Mouse (Mus musculus) layer of hippocampus, postnatal 14 days (tissue): Measurements from ENCODE around the gene Klb. TPM values are rescaled to one million over a fixed set of nuclear protein-coding genes. Genes with fewer than 3 reads are reported as not detected.
"Not testable (repeated sequence)": the region's sequence is repeated elsewhere in the genome, so short reads cannot be mapped to it uniquely, and the experiment has no call there.

Experiments used
- DNase-seq, 2 experiments: peaks; one replicate each; pipeline ENCODE4 v3.0.0; 2021 to 2022; ENCODE audit warnings: low spot score in 2 of 2, mixed read lengths in 1 of 2
- long read RNA-seq, 2 experiments: library from polyadenylated mRNA; stranded (forward); transcript quantifications; one replicate each; pipeline ENCODE4 v2.0.0; 2021
- total RNA-seq, 2 experiments: library from RNA; stranded (reverse); gene quantifications; 2 replicates each; pipeline ENCODE4 v1.2.3; 2021

Gene Klb
- under 1 TPM; 0.46 to 0.74 TPM for total RNA-seq
- long read RNA-seq, experiment 1: 0 reads
- long read RNA-seq, experiment 2, partial matches to known transcripts: 0 of 1 reads
- long read RNA-seq, experiment 2, other reads (novel, unspliced or antisense): 1 of 1 reads

DNA sequence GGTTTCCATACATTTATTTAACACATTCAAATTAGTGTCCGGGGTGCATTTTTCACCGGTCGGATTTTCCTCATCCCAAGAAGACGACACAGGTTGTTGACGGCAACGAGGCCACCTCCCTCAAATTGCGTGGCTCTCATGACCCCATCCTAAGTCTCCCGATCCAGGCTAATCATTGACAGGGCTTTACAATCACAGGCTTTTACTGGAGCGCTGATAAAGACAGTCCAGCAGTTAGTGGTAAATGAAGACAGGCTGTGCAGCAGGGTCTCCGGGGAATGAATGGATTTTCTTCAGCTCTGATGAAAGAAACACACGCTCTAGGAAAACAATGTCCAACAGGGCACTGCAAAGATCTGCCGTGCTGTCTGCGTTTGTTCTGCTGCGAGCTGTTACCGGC lies at the start of gene Klb:
Gene Klb (plus strand): TSS at position 147 of the 400 bp plus-strand sequence.
- DNase-seq: no peak

DNA sequence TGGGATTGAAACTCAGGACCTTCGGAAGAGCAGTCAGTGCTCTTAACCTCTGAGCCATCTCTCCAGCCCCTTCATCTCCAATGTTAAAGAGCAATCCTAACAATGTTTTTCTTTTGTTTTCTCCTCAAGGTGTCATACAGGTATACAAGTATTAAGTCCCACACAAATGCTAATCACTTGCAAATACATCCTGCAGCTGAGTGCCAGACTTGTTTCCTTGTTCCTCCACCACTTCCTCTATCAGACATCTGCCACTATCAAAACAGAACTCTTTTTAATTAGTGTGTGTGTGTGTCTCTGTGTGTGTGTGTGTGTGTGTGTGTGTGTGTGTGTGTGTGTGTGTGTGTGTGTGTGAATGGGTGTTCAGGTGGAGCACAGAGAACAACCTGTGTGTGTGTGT lies 48.5 kb upstream of the Klb start:
- DNase-seq: not testable (repeated sequence)

DNA sequence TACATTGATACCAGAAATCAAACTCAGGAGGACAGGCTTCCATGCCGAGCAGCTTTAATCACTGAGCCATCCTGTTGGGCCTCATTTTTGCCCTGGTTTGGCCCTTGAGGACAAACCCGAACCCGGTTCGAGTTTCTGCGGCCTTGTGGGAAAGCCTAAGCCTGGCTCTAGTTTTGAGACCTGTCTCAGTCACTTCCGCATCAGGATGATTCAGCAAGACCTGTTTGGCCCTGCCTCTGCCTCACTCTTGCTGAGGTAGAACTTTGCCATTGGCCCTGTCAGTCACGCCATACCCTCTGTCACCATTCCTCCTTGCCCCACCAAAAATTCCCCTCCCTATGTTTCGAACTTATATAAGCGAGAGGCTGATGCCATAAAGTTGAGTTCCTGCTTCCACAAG lies 48.0 kb upstream of the Klb start:
- DNase-seq: no peak

DNA sequence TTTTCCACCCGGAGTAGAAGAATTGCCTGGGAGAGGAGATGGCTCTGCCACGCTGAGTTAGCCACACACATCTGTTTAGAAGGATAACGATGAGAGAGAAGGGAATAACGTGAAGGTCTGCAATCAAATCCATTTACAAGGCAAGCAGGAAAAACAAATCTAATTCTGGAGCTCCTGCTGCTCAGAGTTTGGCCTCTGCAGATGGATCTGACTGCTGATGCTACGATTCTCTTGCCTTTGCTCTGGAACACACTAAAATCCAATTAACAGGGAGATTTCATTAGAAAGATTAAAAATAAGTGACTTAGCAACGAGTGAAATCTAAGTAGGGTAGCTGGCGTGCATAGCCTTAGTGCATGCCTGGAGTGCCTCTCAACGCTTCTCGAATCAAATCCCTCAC lies 42.6 kb upstream of the Klb start:
- peak; percentile 8 to 32 for DNase-seq

DNA sequence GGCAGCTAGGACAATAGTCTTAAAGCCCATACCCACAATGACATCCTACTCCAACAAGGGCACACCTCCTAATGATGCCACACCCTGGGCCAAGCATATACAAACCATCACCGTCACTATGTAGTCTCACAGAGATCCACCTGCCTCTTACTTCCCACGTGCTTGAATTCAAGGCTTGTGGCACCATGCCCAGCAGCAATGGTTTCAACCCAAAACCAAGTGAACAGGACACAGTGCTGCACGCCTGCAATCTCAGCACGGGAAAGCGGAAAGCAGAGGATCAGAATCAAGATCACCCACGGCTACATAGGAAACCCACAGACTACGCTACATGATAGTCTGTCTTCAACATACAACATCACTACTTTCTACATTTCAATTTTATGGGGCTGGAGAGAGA lies 39.9 kb upstream of the Klb start:
- DNase-seq: no peak

DNA sequence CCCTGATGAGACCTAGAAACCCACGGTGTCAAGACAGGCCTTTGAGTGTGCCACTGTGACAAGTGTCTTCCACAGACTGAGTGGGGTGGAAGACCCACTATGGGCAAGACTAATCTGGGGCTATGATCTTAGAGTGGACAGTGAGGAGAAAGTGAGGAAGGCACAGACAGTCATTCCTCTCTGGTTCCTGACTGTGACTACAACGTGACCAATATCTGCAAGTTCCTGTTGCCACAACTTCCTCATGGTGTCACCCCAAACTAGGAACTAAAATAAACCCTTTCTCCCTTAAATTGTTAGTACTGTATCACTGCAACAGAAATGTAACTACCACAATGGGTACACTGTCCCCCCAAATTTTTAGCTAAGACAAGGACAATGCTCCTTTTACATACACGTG lies 39.2 kb upstream of the Klb start:
- DNase-seq: no peak

DNA sequence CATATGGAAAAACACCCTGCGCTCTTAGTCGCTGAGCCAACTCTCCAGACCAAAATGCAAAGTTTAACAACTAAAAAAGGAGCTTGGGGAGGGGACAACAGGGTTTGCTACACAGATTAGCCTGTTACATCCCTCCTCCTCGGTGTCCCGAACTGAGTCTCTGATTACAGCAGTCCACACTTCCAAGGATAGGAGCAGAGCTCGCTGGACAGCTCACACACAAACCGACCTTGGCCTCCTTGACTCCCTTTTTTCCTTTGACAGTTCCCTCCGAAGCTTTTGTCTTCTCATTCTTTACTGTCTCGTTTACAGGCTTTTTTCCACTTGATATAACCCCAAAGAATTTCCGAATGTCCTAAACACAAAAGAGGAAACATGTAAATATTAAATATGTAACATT lies 28.9 kb upstream of the Klb start:
- no peak for DNase-seq

DNA sequence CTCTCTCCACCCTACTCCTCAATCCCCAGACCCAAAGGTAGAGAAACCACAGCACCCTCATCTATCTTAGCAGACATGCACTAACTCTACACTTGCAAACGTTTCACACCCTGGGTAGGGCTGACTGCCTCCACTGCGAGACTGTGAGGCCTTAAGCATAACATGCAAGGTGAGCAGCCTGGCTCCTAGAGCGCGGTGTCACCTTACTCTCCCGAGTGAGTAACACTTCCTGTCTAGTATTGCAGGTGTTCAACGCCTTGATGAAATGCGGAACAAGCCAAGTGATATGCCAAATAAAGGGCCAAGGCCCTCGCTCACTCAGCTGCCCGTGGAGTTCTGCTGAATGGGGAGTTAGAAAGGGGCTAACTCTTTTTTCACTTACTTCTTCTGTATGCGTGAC lies 25.9 kb upstream of the Klb start:
- no peak for DNase-seq

DNA sequence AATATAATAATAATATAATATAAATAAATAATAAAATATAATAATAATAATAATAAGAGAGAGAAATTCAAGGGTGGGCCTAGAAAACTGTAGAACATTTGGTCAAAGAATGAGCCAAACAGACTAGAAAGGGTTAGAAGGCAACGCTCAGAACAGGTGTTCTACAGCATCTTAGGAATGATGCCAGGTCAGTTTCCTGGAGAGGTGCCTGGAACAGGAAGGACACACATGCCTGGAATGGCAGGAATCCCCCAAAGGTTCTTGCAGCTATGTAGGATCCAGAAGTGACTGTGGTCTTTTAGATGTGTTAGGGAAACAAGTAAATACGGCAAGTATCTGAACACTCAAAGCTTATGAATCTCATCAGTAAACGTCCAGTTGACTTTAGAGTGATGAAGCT lies 23.8 kb upstream of the Klb start:
- no peak for DNase-seq

DNA sequence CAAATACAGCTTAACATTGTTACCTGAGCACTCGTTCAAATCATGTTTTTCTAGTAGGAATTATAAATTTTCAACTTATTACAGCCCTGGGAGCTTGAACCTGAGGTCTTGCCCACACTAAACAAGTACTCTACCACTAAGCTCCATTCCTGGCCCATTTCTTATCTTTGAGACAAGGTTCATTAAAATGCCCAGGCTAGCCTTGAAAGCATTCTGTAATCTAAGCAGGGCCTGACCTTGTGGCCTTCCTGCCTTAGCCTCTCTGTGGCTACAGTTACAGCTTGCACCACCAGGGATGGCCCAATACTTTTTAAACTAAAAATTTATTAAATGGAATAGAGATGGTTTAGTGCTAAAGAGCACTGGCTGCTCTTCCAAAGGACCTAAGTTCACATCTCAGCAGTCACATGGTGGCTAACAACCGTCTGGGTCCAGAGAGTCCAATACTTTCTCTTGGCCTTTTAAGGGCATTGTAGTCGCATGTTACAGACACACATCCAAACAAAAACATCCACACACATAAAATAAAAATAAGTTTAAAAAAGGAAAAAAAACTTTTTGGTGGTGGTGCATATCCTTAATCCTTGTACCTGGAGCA lies 23.3 kb upstream of the Klb start:
- DNase-seq: no peak

DNA sequence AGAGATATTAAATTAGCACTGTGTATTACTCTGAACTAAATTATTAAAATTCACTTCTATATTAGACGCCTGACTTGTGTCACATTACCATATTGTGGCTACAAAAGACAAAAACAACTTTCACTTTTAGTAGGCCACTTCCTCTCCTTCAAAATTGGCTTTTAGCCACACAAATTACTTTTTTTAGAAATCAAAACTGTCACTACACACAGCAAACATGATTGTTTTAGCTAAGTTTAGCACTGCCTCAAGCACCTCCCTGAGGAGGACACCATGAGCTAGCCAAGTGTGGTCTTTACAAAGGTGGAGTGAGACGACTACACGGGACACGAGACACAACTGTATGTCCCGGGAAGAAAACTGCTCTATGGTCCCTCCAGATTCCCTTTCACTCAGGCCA lies 21.9 kb upstream of the Klb start:
- no peak for DNase-seq

DNA sequence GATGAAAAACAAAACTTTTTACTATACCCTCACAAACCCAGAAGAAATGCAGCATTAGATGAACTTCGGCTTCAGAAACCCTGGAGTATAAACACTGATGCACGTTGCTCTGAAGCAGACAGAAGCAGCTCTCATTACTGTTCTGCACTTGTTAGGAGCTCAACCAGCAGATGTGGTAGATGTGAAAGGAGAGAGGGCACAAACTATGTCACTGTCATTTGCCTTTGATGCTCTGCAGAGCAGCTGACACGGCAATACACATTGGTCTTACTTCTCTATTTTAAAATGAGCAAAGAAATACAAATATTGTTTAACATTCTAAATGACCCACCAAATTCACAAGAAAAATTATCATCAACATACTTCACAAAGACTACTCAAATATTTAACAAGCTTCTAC lies 18.1 kb upstream of the Klb start:
- DNase-seq: no peak

DNA sequence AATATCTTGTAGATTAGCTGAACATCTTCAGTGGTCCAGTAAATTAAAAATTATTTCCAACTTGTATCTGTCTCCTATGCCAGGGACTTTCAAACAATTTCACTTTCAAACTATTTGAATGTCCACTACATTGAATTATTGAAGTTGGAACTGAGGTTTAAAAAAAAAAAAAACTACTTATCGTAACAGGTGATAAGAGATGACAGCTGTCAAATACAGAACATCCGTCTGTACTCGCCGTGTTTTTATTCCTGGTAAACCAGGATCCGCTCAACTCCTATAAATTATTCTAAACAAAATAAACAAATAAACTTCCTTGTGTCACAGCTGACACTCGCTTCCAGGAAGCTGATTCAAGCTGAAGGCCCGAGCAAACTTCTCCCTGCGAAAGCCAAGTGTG lies 13.3 kb upstream of the Klb start:
- no peak for DNase-seq

DNA sequence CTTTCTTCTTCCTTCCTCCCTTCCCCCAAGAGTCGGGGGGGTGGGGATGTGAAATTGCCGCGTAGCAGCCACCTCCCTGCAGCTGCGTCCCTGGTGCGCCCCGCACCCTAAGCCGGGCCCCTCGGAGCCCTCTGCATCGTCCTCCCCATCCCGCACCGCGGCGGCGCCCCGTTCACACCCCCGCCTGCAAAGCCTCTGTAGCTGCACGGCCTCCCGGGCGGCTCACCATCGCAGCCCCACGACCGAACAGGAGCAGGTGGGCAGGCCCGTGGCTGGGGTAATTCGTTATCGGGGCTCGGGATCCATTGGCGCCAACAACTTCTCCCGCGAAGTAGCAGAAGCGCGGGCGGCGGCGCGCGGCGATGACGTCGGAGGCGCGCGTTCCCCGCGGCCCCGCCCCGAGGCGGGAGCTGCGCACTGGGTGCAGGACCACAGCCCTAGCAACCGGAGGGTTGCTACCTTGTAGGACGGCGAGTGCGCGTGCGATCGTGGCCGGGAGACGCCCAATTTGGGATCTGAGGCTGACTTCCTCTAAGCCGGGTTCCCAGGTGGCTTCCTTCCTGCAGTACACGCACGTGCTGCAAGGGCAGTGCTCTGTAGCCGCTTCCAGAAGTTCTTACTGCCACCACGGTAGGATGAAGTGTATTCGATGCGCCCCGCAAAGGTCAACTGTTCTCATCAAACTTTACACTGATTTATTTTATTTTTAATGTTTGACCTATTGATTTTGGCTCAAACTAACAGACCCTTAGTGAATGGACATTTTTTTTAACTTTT lies 12.6 kb upstream of the Klb start, which contains the start of gene Rfc1:
Gene Rfc1 (minus strand): TSS at position 373 of the 777 bp plus-strand sequence.
- peak; percentile 88 to 89 for DNase-seq

DNA sequence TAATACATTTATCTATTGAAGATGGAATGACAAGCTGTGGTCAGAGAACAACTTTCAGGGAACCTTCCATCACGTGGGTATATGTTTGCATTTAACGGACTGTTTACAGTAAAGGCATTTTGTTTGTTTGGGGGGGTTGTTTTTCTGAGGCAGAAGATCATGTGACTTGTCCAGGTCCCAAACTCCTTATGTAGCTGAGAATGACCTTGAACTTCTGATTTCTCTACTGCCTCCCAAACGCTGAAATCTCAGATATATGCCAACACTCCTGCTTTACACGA lies 12.1 kb upstream of the Klb start:
- no peak for DNase-seq

DNA sequence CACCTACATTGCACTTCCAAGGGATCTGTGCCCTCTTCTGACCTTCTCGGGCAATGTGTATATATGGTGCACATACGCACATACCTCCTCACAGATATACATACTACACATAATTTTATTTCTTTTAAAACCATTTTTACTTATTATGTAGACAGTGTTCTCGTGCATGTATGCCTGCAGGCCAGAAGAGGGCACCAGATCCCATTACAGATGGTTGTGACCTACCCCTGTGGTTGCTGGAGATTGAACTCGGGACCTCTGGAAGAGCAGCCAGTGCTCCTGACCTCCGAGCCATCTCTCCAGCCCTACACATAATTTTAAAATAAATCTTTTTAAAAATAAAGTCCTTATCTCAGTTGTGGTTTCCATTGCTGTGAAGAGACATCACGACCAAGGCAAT lies 9.7 kb upstream of the Klb start:
- no peak for DNase-seq

DNA sequence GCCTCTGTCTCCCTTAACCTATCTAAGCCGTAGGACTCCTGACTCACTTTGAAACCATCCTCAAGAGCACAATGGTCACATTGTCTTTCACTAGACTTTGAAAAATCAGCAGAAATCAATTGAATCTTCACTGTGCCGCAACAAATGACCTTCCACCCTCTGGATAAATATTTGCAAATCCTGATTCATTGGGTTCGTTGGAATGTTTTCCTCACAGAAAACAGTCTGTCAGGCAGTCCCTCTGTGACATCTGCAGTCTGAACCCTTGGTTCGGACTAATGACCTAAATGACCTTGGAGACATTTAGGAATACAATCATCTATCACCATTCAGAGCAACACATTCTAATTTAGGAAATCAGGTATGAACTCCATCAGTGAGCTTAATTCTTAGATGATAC lies 7.9 kb upstream of the Klb start:
- DNase-seq: no peak

DNA sequence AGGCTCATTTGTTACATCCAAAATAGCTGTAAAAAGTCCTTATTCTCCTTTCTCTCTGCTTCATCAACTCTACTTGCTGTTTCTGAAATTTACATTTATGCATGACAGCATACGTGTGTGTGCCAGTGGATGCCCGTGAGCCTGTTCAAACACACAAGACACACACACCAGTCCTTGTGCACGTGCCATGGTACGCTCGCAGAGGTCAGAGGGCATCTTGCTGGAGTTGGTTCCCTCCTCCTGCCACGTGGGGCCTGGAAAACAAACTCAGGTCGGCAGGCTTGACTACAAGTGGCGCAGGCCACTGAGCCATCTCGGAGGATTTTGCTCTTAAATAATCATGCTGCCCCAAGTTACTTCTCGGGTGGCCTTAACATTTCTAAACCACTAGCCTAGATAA lies 2.4 kb downstream of the Klb start:
- DNase-seq: no peak

DNA sequence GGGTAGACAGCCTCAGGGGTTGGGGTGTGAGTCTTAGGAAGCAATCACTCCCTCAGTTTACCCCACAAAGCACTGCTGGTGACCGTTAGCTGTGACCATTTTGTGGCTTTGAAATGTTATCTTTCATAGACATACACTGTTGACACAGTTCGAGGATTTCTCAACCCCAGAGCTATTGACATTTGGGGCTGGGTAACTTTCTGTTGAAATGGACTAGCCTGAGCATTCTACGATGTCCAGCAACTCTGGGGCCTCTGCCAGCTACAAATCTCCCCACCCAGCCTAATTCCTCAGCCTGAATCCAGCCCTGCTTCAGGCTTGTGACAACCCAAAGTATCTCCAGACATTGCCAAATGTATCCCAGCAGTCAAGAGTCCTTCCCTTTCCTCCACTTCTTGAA lies 6.0 kb downstream of the Klb start:
- DNase-seq: no peak

DNA sequence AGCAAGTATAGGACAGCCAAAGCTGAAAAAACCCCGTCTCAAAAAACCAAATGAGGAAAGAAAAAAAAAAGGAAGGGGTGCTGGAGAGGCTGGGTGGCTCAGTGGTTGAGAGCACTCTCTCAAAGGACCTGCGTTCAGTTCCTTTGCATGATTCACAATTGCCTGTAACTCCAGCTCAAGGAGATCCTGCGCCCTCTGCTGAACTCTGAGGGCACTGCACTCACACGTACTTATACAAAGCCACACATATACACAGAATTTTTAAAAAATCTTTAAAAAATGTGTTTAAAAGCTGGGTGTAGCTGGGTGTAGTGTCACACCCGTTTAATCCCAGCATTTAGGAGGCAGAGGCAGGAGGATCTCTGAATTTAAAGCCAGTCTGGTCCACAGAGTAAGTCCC lies 6.9 kb downstream of the Klb start:
- DNase-seq: no peak

DNA sequence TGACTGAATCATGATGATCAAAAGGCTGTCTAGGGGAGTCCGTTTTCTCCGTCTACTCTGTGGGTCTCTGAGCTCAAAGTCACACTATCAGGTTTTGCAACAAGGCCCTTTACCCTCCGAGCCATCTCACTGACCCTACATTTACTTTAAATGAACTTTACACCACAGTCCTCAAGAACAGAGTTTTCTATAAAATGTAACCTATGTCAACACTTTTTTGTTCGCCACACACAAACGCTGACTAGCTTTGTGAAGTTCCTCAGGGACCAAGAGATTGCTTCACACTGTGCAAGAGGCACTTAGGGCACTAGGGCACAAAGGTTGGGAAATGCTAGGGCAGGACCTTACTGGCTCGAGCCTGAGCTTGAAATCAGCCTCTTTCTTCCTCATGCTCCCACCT lies 8.7 kb downstream of the Klb start:
- DNase-seq: no peak

DNA sequence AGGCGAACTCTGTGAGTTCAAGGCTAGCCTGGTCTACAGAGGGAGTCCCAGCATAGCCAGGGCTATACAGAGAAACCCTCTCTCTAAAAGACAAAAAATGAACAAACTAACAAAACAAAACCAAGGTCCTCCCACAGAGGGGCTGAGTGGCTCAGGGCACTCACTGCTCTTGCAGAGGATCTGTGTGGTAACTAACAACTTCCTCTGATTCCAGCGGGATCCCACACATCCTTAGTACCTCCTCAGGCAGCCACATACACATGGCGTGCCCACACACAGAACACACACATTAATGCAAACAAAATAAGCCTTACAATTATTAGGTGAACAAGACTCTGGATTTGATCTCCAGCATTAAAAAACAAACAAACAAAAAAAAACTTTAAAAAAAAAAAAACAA lies 9.7 kb downstream of the Klb start:
- DNase-seq: no peak

DNA sequence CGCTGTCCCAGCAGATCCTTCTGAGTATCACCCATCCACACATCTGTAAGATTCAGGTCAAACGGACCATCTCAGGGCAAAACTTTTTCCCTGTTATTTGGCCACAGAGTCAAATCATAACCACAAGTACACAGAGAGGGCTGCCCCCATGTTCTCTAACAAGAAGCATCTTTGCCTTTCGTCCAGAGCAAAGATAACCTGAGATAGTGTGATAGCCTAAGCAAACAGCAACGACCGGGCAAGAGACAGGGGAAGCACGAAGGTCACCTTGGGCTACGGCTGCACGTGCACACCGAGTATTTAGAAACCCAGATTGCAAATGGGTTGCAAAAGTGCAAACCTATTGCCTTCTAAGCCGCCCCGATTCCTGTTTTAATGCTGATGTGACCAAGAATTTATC lies 19.7 kb downstream of the Klb start:
- DNase-seq: no peak
